Mouse (Mus musculus) frontal cortex, postnatal 14 days (tissue): ENCODE results near the gene Rtn2.

Experiments used
- DNase-seq, 2 experiments: peaks; one replicate each; pipeline ENCODE4 v3.0.0; 2022; ENCODE audit warnings: low spot score in 2 of 2

Rtn2 gene

DNA sequence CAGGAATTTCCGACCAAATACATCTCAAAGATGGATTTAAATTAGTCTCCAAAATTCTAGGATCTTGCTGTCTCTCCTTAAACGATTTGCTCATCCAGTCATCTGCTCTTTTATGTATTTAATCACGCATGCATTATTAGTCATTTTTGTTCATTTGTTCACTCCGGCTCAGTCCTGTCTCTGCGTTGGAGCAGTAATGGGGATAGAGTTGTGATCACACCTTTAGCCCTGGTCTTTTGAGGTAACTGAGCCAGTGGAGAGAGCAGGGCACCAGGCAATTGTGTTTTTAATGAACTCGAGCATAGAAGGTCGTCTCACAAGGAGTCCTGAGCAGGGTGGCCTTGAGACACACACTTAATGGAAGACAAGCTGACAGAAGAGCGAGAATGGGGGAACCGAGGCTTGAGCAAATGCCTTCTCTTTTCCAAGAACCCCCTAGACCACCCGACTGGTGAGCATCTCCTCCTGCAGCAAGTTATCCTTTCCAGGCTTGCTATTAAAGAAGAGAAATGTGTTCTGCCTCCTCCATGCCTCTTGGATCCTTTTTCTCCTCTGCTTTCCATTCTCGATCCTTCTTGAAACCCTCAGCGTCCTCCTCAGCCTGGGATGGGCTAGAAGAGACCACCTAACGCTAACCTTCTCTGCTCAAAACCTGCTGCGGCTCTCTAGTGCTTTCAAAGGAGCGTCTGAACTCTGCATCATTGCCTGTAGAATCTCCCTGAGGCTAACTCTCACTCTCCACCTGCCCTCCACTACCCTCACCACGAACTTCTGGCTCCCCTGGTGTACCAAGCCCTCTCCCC lies 19.2 kb downstream of the Rtn2 start:
- no peak for DNase-seq

DNA sequence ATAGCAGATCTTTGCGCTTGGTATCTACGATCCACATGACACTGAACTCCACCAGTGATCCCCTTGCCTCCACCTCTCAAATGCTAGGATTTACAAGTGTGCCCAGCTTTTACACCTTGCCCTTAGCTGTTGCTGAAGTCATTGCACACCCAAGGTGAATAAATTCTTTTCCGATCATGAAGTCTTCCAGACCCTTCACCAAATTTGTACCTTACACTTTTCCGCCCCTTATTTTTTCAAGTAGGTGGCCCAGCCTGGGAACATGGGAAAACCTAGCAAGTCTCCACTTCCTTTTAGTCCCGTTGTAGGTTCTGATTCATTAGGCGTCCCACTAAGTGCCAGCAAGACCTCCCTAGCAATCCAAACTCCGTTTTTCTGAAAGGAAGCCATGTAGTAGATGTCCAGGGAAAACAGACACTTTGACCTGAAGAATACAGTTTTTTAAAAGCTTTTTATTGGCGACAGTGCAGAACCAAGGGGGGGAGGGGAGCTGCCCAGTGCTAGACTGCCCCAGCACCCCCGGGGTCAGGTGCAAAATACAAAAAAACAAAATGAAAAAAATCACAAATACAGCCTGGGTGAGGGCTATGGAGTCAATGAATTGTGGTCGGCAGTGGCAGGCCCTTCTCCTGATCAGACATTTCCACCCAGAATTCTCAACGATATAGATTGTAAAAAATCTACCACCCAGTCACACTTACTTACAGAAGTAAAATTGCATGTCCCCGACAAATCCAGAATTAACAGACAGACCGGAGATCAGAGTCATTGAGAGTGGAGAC lies 20.0 kb downstream of the Rtn2 start:
- no peak for DNase-seq

DNA sequence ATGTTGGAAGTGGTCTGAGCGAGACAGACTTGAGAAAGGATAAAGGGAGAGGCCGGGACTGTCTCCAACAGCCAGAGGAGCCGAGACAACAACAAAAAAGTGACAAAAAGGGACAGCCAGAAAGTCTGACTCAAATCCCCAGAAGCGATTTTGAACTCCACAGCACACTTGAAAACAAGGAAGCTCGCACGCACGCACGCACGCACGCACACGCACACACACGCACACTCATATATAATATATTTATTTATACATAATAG lies 20.6 kb downstream of the Rtn2 start:
- DNase-seq, result no peak

DNA sequence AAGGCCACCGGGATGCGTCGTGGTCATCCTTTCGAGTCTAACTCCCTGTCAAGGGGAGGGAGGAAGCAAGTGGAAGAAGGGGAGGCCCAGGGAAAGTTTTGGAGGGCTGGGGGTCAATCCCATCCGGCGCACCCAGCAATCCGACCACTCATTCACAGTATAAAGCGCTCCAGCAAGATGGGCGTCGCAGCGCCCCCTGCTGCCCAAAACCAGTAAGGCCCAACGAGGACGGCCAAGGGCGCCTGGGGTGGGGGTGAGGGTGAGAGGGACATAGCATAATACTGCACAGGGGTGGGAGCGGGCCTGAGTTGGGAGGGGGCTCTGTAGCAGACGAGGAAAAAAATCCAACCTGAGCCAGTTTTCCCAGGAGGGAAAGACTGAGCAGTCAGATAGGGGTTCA lies 21.3 kb downstream of the Rtn2 start:
- peak in 1 of 2 experiments; percentile 58 for DNase-seq

DNA sequence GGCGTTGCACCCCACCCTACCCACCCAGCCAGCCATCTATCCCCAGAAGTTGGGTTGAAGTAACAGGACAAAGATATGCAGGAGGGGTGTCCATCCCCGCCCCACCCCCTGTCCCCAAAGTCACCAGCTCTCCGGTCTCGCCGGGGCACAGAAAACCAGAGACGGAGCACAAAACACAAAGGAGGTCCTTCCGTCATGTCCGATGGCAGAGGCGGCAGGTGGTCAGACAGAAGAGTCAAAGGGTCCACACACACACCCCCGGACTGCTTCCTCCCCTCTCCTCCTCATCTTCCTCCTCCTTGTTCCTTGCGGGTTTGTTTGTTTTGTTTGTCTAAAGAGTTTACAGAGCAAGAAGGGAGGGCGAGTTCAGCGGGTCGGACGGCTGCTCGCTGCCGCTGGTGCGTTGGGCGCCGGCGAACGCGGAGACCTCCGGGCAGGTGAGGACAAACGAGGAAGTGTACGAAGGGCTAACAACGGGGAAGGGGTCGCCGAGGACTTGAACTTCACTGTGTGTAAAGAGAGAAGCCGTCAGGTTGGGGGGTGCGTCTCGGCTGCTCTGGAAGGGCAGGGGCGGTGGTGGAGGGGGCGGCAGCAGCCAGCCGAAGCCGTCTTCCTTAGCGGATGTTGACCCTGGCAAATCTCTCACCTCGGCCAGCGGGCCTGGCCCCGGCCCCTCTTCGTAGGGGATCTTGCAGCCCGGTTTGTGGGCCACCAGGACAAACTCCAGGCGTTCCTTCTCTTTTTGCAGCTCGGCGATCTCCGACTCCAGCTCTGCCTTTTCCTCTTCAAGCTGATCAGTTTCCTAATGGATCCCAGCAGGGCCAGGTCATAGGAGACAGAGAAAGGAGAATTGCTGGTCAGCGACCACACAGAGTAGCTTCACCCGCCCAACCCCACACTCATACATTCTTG lies 22.3 kb downstream of the Rtn2 start:
- no peak for DNase-seq

DNA sequence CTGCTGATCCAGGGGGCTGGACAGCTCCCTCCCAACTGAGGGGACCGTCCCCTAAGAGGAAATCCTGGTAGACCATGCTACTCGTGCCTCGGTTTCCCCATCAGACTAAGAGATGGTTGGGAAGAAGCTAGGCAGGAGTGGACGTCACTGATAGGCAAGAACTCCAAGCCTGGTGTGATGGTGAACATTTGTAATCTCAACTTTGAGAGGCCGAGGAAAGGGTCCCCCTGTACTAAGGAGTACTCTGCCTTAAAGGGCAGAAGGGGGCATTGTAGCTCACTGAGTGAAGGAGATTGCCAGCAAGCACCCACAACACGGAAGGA lies 22.9 kb downstream of the Rtn2 start:
- DNase-seq, result no peak

DNA sequence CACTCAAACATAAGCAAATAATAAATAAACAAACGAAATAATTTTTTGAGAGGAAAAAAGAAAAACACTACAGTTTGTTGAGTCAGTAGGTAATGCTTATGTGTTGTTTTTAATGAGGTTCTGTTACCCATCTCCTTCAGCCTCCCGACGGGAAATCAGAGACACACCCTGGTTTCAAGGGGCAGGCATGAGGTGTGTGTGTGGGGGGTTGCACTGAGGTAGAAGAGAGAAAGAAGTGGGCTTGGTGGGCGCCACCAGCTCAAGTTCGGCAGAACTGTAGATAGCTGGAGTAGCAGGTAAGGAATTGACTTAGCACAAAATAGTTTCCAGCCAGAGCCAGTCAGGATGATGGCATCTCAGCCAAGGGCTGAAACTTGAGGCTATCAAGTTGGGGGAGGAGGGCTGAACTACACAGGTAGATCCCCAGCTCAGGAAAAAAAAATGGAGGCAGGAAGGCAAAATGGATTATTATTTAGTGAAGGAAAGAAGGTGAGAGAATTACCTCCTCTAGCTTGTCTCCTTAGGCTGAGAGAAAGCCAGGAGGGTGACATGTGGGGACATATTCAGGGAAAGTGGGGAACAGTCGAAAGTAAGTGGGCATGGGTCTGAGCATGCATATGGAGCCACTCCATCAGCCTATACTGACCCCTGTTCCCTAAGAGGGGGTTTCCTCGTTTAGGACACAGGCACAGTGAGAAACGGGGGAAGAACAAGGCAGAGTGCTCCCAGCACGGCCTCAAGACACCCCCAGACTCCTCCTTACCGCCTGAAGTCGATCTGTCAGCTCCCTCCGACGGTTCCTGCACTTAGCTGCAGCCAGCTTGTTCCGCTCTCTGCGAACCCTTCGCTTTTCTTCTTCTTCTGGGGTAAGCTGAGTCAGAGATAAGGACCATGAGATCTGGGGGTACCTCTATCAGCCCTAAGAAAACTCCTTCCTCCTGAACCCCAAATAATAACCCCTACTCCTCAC lies 23.7 kb downstream of the Rtn2 start:
- DNase-seq, result no peak

DNA sequence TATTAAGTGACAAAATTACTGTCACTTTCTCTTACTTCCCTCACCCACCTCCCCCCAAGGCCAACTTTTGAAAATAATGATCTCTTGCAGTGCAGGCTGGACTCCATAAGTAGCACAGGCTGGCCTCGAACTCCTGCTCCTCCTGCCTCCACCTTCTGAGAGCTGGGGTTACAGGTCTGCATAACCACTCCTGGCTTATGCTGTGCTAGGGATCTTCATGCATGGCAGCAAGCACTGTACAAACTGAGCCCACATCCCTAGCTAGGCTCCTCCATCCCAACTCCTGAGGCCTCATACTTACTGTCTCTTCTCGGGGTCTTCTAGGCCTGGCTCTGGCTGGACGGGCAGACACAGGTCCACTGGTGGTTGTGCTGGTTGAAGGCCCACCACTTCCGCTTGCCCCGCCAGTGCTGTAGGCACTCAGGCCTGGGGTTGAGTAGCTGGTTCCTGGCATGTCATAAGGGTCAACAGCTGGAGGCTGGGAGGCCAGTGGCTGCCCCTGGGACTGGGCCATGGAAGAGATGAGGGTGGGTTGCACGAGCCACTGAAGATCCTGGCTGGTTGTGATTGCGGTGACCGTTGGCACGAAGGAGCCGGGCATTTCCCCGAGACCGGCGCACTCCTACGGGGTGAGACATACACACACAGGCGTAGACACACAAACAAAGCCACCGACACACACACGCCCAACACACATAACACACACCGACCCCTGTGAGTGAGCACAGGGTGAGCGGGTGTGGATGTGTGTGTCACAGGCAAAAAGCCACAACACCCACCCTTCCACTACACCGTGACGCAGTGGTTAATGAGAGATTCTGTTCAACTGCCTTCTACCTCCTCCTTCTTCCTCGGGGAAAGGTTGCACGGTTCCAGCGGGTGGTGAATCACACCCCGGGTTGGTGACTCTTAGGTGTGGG lies 24.7 kb downstream of the Rtn2 start:
- DNase-seq, result no peak

DNA sequence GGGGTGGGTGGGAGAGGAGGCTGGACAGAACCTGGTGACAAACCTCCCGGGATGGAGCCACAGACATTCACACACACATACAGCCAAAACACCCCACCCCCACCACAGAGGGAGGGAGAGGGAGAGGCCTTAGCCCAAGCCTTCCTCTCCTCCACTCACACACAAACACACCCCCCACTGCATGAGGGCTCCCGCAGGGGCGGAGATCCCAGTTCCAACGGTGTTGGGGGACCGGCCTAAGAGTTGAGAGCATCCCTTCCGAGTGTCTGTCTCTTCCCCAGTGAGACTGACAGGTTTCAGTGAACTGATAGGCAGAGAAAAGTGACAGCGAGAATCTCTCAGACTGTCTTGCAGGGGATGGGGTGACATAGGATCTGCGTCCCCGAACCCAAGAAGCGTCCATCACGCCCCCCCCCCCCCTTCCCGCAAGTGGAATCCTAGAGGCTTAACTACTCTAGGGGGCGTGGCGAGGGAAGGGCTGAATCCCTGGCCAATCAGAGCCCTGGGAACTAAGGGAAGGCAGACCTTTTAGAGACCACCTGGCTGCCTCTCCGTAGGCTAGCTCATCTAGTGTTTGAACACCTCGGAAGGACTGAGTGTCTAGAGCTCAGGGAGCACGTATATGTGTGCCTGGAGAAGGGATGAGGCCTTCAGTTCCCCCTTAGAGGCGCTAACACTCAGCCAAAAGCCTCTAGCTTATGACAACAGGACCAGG lies 25.5 kb downstream of the Rtn2 start:
- peak; percentile 64 to 65 for DNase-seq

DNA sequence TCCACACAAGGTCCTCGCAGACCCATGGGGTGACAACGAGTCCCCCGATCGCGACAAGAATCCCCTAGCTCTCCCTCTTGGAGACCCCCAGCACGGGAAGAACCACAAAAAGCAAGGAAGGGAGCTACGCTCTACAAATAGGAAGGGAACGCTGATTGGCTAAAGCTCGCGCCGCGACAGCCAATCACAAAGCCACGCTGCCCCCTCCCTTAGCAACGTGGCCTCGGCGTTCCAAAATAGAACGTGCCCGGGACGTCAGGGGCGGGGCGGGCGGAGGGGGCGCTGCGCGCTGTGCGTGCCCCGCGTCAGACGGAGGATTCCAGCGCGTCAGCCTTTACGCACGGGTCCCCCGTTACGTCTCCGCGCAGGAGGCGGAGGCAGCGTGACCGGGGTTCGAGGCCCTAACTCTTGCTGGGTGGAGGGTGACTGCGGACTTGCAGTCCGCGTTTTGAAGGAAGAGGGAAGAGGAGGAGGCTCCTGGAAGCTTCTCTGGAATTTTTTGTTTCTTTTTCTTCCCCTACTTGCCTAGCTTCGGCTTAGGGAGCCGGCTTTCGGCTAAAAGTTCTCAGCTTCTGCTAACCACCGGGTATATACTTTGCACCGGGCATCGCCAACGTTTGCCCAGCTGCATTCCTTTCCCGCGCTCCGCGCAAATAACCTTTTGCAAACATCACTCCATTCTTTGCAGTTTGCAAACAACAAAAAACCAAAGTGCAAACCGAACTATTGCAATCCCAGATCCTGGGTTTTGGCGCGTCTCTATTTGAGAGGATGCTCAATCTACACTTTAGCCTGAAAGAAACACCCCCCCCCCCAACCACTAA lies 26.2 kb downstream of the Rtn2 start:
- DNase-seq, result peak; percentile 93 to 96

DNA sequence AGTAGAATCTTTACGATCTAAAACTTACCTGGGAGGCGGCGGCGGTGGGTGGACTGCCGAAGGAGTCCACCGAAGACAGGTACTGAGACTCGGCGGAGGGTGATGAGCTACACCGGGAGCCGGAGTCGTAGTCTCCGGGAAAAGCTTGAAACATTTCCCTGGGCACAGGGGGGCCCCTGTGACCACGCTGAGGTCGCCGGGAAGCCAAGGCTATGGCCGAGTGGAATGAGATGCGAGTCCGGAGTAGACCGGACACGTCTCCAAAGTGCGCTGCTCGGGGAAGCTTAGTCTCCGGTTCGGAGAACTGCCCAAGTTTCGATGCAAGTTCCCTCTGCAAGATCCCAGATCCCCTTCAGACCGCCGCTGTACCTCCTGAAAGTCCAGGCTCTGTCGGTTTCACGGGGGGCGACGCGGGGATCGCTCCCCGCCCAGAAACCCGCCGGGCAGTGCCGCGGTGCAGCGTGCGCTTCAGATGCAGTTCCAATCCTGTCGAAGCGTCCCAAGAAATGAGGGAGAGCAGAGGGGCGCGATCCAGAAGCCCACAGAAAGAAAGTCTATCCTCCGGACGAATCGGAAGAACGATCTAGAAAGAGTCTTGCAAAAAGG lies 27.0 kb downstream of the Rtn2 start:
- no peak for DNase-seq

DNA sequence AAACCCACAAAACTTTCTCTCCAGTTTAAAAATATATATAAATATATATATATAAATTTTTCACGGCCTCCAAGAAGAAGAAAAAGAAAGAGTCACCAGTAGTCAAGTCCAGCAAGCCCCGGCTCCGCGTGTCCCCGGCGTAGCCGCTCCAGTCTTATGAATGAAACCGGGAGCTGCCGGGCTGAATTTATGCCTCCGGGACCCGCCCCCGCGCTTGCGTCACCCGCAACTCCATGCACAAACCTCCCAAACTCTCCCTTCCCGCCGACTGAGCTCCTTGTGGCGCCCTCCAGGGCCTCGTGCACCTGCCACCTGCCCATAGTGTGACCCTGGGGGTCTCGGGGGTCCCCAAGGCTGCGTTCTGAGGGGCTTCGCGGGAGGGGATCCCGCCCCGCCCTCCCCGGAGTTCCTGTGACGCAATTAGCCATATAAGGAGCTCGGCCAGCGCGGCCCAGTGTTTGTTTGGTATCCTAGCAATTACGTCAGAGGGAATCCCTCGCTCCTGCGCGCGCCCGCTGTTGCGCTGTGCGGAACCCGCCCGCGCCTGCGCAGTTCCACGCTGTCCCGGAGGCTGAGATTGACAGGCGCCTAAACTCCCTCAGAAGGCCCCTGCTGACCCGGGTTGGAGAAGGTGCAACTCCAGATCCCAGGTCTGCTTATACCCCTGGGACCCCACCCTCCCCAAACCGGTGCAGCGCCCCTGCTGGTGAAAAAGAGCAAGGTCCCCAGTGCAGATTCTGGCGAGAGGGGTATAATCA lies 27.6 kb downstream of the Rtn2 start, which contains the start of gene Fosb:
Fosb (minus strand) TSS at position 168 of the 758 bp plus-strand sequence.
- DNase-seq, result peak; percentile 92 to 93

DNA sequence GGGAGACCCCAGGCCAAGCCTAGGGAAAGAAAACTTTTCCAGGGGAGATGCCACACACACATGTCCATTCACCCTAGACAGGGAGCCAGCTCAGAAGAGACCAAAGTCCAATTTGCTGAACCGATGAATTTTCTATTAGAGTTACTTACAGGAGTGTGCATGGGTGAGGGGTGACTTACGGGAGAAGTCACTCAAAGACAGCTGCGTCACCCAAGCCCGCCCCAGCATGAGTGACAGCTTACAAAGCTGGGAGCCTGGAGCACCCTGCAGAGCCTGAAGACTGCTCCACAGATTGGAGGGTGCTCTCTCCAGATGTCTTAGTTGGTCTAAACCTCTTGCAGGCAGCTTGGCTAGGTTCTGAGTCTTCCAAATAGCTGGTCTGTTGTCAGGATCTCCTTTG lies 29.6 kb downstream of the Rtn2 start:
- DNase-seq, result no peak

DNA sequence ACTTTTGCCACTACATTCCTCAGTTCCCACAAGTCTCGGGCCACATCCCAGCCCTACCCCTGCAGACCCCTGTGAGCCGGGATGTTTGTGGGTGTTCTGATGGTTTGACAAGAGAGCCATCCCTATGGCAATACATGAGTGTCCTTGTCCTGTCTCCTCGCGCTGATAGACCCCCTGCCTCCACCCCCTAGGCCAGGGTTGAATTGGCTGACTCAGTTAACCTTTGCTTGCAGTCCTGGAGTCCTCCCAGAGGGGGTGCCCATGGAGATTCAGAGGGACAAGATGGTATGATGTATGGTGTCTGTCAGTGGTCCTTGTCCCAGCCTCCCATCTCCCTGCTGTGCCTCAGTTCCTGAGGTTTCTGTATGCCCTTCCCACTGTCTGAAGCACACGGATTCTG lies 31.6 kb downstream of the Rtn2 start:
- no peak for DNase-seq

DNA sequence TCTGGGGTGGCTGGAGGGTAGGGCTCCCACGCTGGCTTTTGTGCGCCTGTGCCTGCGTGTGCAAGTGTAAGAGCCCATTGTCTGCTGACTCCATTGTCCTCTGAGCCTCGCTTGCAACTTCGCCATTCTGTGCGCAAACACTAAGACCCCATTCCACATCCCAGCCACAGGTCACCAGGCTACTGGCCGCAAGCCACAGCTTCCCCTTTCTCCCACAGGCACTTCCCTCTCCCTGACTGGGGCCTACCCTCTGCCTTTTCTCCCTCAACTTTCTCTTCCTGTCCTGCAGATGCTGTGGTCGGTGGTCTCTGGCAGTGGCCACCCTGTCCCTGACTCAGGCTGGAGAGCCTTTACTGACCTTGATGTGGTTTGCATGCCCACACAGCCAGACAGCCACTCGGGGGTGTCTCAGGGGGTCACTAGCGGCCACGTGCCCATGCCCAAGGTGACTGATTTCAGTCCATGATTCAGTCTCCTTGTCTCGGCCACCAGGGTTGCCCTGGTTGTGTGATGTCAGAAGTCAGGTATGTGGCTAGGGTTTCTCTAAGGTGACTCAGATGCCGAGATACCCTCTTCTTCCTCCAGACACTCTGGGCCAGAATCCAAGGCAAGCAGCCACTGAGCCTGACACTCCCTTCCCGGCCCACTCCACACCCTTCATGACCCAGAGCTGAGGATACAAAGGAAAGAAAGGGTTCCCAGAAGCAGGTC lies 34.2 kb downstream of the Rtn2 start:
- DNase-seq, result no peak

DNA sequence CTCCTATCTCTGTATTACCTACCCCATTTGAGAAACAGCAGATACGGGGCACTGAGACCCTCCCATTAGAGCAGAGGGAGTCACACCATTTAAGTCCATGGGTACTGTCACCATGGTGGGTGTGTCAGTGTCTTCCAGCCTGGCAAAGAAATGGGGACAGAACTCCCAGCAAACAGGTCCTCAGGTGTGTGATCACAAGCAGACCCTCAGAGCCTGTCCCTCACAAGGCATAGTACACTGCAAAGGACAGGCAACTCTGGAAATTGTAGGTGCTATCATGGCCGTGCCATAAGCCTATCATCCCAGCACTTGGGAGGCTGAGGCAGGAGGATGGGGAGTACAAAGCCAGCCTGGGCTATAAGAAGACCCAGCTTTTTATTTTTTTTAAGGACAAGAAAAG lies 35.8 kb downstream of the Rtn2 start:
- no peak for DNase-seq

DNA sequence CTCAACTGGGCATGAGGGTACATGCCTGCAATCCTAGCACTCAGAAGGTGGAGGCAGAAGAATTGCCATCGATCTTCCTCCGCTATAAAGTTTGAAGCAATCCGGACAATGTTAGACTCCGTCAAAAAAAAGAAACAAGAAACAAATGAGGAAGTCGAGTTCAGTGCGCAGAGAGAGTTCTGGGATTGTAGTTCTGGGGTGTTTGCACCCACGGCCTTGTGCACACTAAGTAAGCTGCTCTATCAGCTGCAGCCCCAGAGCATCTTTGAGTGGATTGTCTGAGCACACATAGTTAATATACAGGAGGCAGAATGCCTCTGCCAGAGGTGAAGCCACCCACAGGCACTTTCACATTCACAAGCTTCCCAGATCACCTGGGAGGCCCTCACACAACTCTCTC lies 36.3 kb downstream of the Rtn2 start:
- no peak for DNase-seq
